30 mouse cellular contexts compared by ENCODE assay signal in genomic region chr11:109664293-109664692, GRCm38 (mm10). TPM values are rescaled to one million over a fixed set of nuclear protein-coding genes. Genes with fewer than 3 reads are reported as not detected.
"Had no signal": no experiment of that assay in that cellular context is flagged by ENCODE, and none has a peak within 500 bp of the region (broad histone marks: within the 10 kb centered on the region; RNA-seq: fewer than 3 reads in every experiment).

No protein-coding gene starts in this region.

- ATAC-seq: forebrain, embryonic 13.5 days; forebrain, embryonic 14.5 days; forebrain, embryonic 15.5 days; forebrain, embryonic 16.5 days; forebrain, postnatal 0 days had no signal

- H3K9ac ChIP-seq: embryonic facial prominence, embryonic 12.5 days; embryonic facial prominence, embryonic 13.5 days; embryonic facial prominence, embryonic 15.5 days; forebrain, embryonic 12.5 days; forebrain, embryonic 13.5 days; forebrain, embryonic 15.5 days; forebrain, postnatal 0 days had no signal

- H3K4me1 ChIP-seq: embryonic facial prominence, embryonic 10.5 days; embryonic facial prominence, embryonic 12.5 days; embryonic facial prominence, embryonic 15.5 days; forebrain, embryonic 10.5 days; forebrain, embryonic 12.5 days; forebrain, embryonic 13.5 days; forebrain, embryonic 15.5 days had no signal

- H3K27ac ChIP-seq: embryonic facial prominence, embryonic 10.5 days; embryonic facial prominence, embryonic 12.5 days; embryonic facial prominence, embryonic 13.5 days; embryonic facial prominence, embryonic 15.5 days; forebrain, embryonic 10.5 days; forebrain, embryonic 12.5 days; forebrain, embryonic 13.5 days; forebrain, embryonic 15.5 days; gastrocnemius, adult 2 months; heart, adult 2 months had no signal

- H3K4me2 ChIP-seq: embryonic facial prominence, embryonic 12.5 days; embryonic facial prominence, embryonic 13.5 days; embryonic facial prominence, embryonic 15.5 days; forebrain, embryonic 12.5 days; forebrain, embryonic 13.5 days; forebrain, embryonic 15.5 days had no signal

- DNase-seq: cerebellum, adult 2 months; cerebellum, adult 8-10 months; cerebellum, adult 9-10 months; cerebellum, adult 9-11 months; cerebellum, postnatal 10 days; cerebellum, postnatal 14 days; cerebellum, postnatal 25 days; cerebellum, postnatal 36 days; embryo, embryonic 11 days; forebrain, postnatal 0 days; gastrocnemius, adult 2 months; gastrocnemius, postnatal 10 days; gastrocnemius, postnatal 14 days; gastrocnemius, postnatal 25 days; gastrocnemius, postnatal 36 days; heart, adult 18-20 months; heart, adult 2 months had no signal

- H3K4me3 ChIP-seq: embryonic facial prominence, embryonic 10.5 days; embryonic facial prominence, embryonic 12.5 days; embryonic facial prominence, embryonic 13.5 days; embryonic facial prominence, embryonic 15.5 days; erythroblast, embryonic 14.5 days; forebrain, embryonic 10.5 days; forebrain, embryonic 12.5 days; forebrain, embryonic 13.5 days; forebrain, embryonic 15.5 days; gastrocnemius, adult 2 months; heart, adult 2 months had no signal

- H3K27me3 ChIP-seq: embryonic facial prominence, embryonic 12.5 days; embryonic facial prominence, embryonic 13.5 days; embryonic facial prominence, embryonic 15.5 days; forebrain, embryonic 12.5 days; forebrain, embryonic 13.5 days; forebrain, embryonic 15.5 days had no signal

- H3K9me3 ChIP-seq: embryonic facial prominence, embryonic 10.5 days; embryonic facial prominence, embryonic 12.5 days; embryonic facial prominence, embryonic 13.5 days; embryonic facial prominence, embryonic 15.5 days; forebrain, embryonic 10.5 days; forebrain, embryonic 12.5 days; forebrain, embryonic 13.5 days; forebrain, embryonic 15.5 days had no signal

RNA-seq across cellular contexts. Expression of gene Fam20a, which starts 57.8 kb away (rescaled TPM):
- total RNA-seq: common myeloid progenitor, adult 5-6 weeks; granulocyte monocyte progenitor cell, adult 5-6 weeks had no signal
- polyA plus RNA-seq: erythroblast, embryonic 14.5 days had no signal
